In genomic region chr2:169154881-169155280, GRCm38 (mm10) we compare ENCODE assay signal across 24 mouse cellular contexts.
A peak's percentile ranks its signal among the peaks of the same experiment; 100 is the strongest.
DNase-seq lines count a peak whose midpoint lies in the region; ATAC-seq and TF ChIP-seq lines count a peak whose summit lies in the region.
"Had no signal": no experiment of that assay in that cellular context is flagged by ENCODE, and none has a peak within 500 bp of the region (broad histone marks: within the 10 kb centered on the region; RNA-seq: fewer than 3 reads in every experiment).

No protein-coding gene starts in this region.

- no peak for TF ChIP-seq POLR2A in MEL (IDR thresholded peaks at IDR 0.05; ENCODE audit: control insufficient read depth in 1 of 2, insufficient read depth in 1 of 2, low read depth in 1 of 2, low read length in 2 of 2, poor library complexity in 1 of 2)

- ATAC-seq in midbrain, embryonic 13.5 days = no peak
- ATAC-seq in midbrain, embryonic 11.5 days (ENCODE audit: low FRiP score) = no peak
- no peak for ATAC-seq in hindbrain, postnatal 0 days
- 0 out of 2 replicates have a peak, but pooled peaks have one; percentile 37 for ATAC-seq in neural tube, embryonic 15.5 days (ENCODE audit: low FRiP score)
- no peak for ATAC-seq in granulocyte monocyte progenitor cell, adult 5-6 weeks (replicated peaks; ENCODE audit: poor library complexity, severe bottlenecking)
- ATAC-seq: forebrain, embryonic 16.5 days; intestine, postnatal 0 days; liver, postnatal 0 days; lung, postnatal 0 days had no signal

- no peak overlapping the region for H3K9ac ChIP-seq in midbrain, embryonic 13.5 days (replicated peaks)
- H3K9ac ChIP-seq in midbrain, embryonic 11.5 days (ENCODE audit: low read length) = no peak overlapping the region
- no peak overlapping the region for H3K9ac ChIP-seq in MEL (ENCODE audit: control insufficient read depth, low read depth, low read length, poor library complexity, severe bottlenecking)
- no peak overlapping the region for H3K9ac ChIP-seq in hindbrain, postnatal 0 days (replicated peaks; ENCODE audit: low read length)
- no peak overlapping the region for H3K9ac ChIP-seq in neural tube, embryonic 15.5 days (replicated peaks)
- H3K9ac ChIP-seq: heart, embryonic 12.5 days; kidney, embryonic 15.5 days; liver, postnatal 0 days; midbrain, embryonic 12.5 days had no signal

- H3K36me3 ChIP-seq in midbrain, embryonic 13.5 days = no peaks in the 10 kb centered on the region
- no peaks in the 10 kb centered on the region for H3K36me3 ChIP-seq in midbrain, embryonic 11.5 days (ENCODE audit: control insufficient read depth, insufficient read depth, low read length)
- no peaks in the 10 kb centered on the region for H3K36me3 ChIP-seq in MEL (ENCODE audit: control insufficient read depth in 1 of 2, insufficient read depth in 2 of 2, low read length in 2 of 2)
- no peaks in the 10 kb centered on the region for H3K36me3 ChIP-seq in hindbrain, postnatal 0 days (ENCODE audit: insufficient read depth, low read length)
- H3K36me3 ChIP-seq in neural tube, embryonic 15.5 days = no peaks in the 10 kb centered on the region
- H3K36me3 ChIP-seq: forebrain, embryonic 10.5 days; heart, embryonic 12.5 days; kidney, embryonic 15.5 days; midbrain, embryonic 12.5 days had no signal

- no peak for TF ChIP-seq EP300 in MEL (IDR thresholded peaks at IDR 0.05; ENCODE audit: low read depth in 1 of 2, low read length in 2 of 2)

- H3K4me3 ChIP-seq in midbrain, embryonic 13.5 days (replicated peaks) = no peak overlapping the region
- no peak overlapping the region for H3K4me3 ChIP-seq in midbrain, embryonic 11.5 days (ENCODE audit: low read depth, low read length)
- no peak overlapping the region for H3K4me3 ChIP-seq in MEL (ENCODE audit: control insufficient read depth in 1 of 2, insufficient read depth in 1 of 2, low read depth in 2 of 2, low read length in 2 of 2)
- no peak overlapping the region for H3K4me3 ChIP-seq in hindbrain, postnatal 0 days (ENCODE audit: low read length)
- no peak overlapping the region for H3K4me3 ChIP-seq in neural tube, embryonic 15.5 days (replicated peaks)
- H3K4me3 ChIP-seq: forebrain, embryonic 10.5 days; heart, embryonic 12.5 days; kidney, embryonic 15.5 days; midbrain, embryonic 12.5 days had no signal

- no peak for TF ChIP-seq RAD21 in MEL (IDR thresholded peaks at IDR 0.05; ENCODE audit: low read depth, low read length)

- peak overlapping the region; percentile 39; the same call in 1 of the 2 replicates for H3K27ac ChIP-seq in midbrain, embryonic 13.5 days
- no peak overlapping the region for H3K27ac ChIP-seq in midbrain, embryonic 11.5 days (ENCODE audit: low read depth, low read length)
- H3K27ac ChIP-seq in MEL (ENCODE audit: control insufficient read depth, low read depth, low read length) = no peak overlapping the region
- no peak overlapping the region for H3K27ac ChIP-seq in hindbrain, postnatal 0 days
- H3K27ac ChIP-seq in neural tube, embryonic 15.5 days (replicated peaks) = peak overlapping the region; percentile 23; the same call in 1 of the 2 replicates
- H3K27ac ChIP-seq: forebrain, embryonic 10.5 days; kidney, embryonic 15.5 days; macrophage; midbrain, embryonic 12.5 days had no signal

- peaks cover 24% of the 10 kb centered on the region for H3K4me1 ChIP-seq in midbrain, embryonic 13.5 days (replicated peaks)
- no peaks in the 10 kb centered on the region; the same call in 1 of the 2 replicates for H3K4me1 ChIP-seq in midbrain, embryonic 11.5 days (ENCODE audit: control insufficient read depth, insufficient read depth, low read length)
- no peaks in the 10 kb centered on the region for H3K4me1 ChIP-seq in MEL (ENCODE audit: control insufficient read depth in 1 of 2, insufficient read depth in 2 of 2, low read length in 2 of 2)
- H3K4me1 ChIP-seq in hindbrain, postnatal 0 days (ENCODE audit: insufficient read depth, low read length) = 0 out of 2 replicates have a peak, but pooled peaks cover 5% of the 10 kb centered on the region
- peaks cover 39% of the 10 kb centered on the region for H3K4me1 ChIP-seq in neural tube, embryonic 15.5 days

- H3K9me3 ChIP-seq in midbrain, embryonic 13.5 days = no peaks in the 10 kb centered on the region
- no peaks in the 10 kb centered on the region for H3K9me3 ChIP-seq in midbrain, embryonic 11.5 days (ENCODE audit: control insufficient read depth, low read length)
- no peaks in the 10 kb centered on the region for H3K9me3 ChIP-seq in MEL (replicated peaks; ENCODE audit: insufficient read depth, low read length)
- no peaks in the 10 kb centered on the region for H3K9me3 ChIP-seq in hindbrain, postnatal 0 days (ENCODE audit: low read length)
- no peaks in the 10 kb centered on the region for H3K9me3 ChIP-seq in neural tube, embryonic 15.5 days (replicated peaks)
- H3K9me3 ChIP-seq: forebrain, embryonic 10.5 days; heart, embryonic 12.5 days; kidney, embryonic 15.5 days; midbrain, embryonic 12.5 days had no signal

- H3K4me2 ChIP-seq in midbrain, embryonic 13.5 days (replicated peaks) = 0 out of 2 replicates have a peak overlapping the region, but pooled peaks have one; percentile 19
- no peak overlapping the region for H3K4me2 ChIP-seq in midbrain, embryonic 11.5 days
- H3K4me2 ChIP-seq in hindbrain, postnatal 0 days (ENCODE audit: low read depth, low read length) = no peak overlapping the region
- peak overlapping the region; percentile 26 for H3K4me2 ChIP-seq in neural tube, embryonic 15.5 days
- H3K4me2 ChIP-seq: heart, embryonic 12.5 days; liver, embryonic 11.5 days; midbrain, embryonic 12.5 days had no signal

- H3K79me2 ChIP-seq in MEL (ENCODE audit: control insufficient read depth, insufficient read depth, low read length, poor library complexity) = no peaks in the 10 kb centered on the region

- TF ChIP-seq CTCF in MEL (IDR thresholded peaks at IDR 0.05 in 2 of 3, conservative IDR thresholded peaks at IDR 0.05 in 1 of 3; ENCODE audit: control insufficient read depth in 1 of 3, insufficient read depth in 1 of 3, low read depth in 2 of 3, low read length in 3 of 3, poor library complexity in 1 of 3, severe bottlenecking in 1 of 3) = no peak
- no peak for TF ChIP-seq CTCF in hindbrain, postnatal 0 days (IDR thresholded peaks at IDR 0.05; ENCODE audit: low read depth)

- 64% methylated on average over 12 of the region's 12 CpGs for WGBS in midbrain, embryonic 13.5 days
- WGBS in midbrain, embryonic 11.5 days = 88% methylated on average over 12 of the region's 12 CpGs
- 73% methylated on average over 12 of the region's 12 CpGs for WGBS in hindbrain, postnatal 0 days
- 57% methylated on average over 12 of the region's 12 CpGs for WGBS in neural tube, embryonic 15.5 days

- H3K27me3 ChIP-seq in midbrain, embryonic 13.5 days = no peaks in the 10 kb centered on the region
- H3K27me3 ChIP-seq in midbrain, embryonic 11.5 days (ENCODE audit: control insufficient read depth, insufficient read depth, low read length) = no peaks in the 10 kb centered on the region
- no peaks in the 10 kb centered on the region for H3K27me3 ChIP-seq in MEL (ENCODE audit: control insufficient read depth in 1 of 2, insufficient read depth in 2 of 2, low read length in 2 of 2)
- no peaks in the 10 kb centered on the region for H3K27me3 ChIP-seq in hindbrain, postnatal 0 days (ENCODE audit: insufficient read depth, low read length)
- no peaks in the 10 kb centered on the region for H3K27me3 ChIP-seq in neural tube, embryonic 15.5 days (replicated peaks)
- H3K27me3 ChIP-seq: kidney, embryonic 15.5 days; midbrain, embryonic 12.5 days had no signal

- no peak for DNase-seq in midbrain, embryonic 11.5 days (ENCODE audit: low spot score, missing footprints)
- no peak for DNase-seq in MEL (ENCODE audit: low read depth, low spot score)
- peak; percentile 35 for DNase-seq in hindbrain, postnatal 0 days (ENCODE audit: low spot score)
- no peak for DNase-seq in layer of hippocampus, adult 9-11 months
- DNase-seq: adrenal gland, postnatal 36 days; cerebellum, adult 11 months; cerebellum, adult 9-11 months; gastrocnemius, postnatal 14 days; heart, adult 18-20 months; heart, postnatal 10 days; kidney, postnatal 4 days; liver, postnatal 0 days had no signal

TF ChIP-seq in MEL, 35 proteins besides CTCF, POLR2A, EP300 and RAD21:
- TF ChIP-seq NELFE (IDR thresholded peaks at IDR 0.05; ENCODE audit: low read depth, low read length) (no peak), MAFK (IDR thresholded peaks at IDR 0.05; ENCODE audit: borderline replicate concordance, low read depth, low read length) (peak; percentile 73)
TF ChIP-seq in MEL: peak in this region for 1.

Comparison
In these comparisons a context has a peak if more than half of its experiments do, and no peak if none do; other contexts are left out.
1. H3K27ac ChIP-seq: peak in midbrain, embryonic 13.5 days (single experiment) and neural tube, embryonic 15.5 days (single experiment); none in midbrain, embryonic 11.5 days (single experiment), MEL (single experiment) and hindbrain, postnatal 0 days (single experiment).
2. H3K4me2 ChIP-seq: peak in midbrain, embryonic 13.5 days (single experiment) and neural tube, embryonic 15.5 days (single experiment); none in midbrain, embryonic 11.5 days (single experiment) and hindbrain, postnatal 0 days (single experiment).